Mouse (Mus musculus) left cerebral cortex, adult 8-10 months (tissue): ENCODE measurements at regions not wholly inside any gene's neighbourhood (a gene's known extent, or its start where the extent isn't known, plus 50 kb on each side); places are given as distances from the start of the nearest gene placed in this dataset.
"Not testable (repeated sequence)": the region's sequence is repeated elsewhere in the genome, so short reads cannot be mapped to it uniquely, and the experiment has no call there.

Source experiments
- DNase-seq, 2 experiments: peaks; one replicate each; pipeline ENCODE4 v3.0.0; 2022; ENCODE audit warnings: low spot score in 2 of 2

DNA sequence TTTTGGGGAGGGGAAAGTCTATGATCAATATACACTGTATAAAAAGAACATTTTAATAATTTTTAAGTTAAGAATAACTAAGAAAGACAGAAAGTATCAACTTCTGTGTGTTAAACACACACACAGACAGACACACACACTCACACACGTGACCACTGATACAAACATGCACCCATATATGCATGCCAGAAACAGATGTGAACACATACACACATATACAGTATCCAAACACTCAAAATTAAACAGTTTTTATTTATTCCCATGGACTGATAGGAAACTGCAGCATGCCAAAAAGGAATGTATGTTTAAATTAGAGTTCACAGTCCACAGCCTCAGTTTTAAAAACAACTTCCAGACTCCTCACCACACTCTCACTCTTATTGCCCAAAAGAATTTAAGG is 203.4 kb upstream of the Tbl1x start:
- DNase-seq: no peak

DNA sequence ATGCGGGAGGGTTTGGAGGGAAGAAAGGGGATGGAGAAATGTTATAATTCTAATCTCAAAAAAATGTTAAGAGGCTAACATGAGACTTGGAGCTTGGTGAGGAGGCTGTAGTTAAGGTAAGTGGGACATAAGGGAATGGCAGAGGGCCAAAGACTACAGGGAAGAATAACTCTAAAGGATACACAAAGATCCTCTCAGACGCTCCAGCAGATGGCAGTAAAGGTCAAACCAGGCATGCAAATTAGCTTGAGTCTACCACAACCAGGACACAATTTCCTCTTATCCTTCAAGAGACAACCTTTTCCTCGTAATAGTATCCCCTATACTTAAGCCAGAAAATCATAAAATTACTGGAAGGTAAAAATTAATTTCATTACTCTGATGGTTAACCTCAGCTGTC is 196.4 kb upstream of the Tbl1x start:
- DNase-seq: no peak

DNA sequence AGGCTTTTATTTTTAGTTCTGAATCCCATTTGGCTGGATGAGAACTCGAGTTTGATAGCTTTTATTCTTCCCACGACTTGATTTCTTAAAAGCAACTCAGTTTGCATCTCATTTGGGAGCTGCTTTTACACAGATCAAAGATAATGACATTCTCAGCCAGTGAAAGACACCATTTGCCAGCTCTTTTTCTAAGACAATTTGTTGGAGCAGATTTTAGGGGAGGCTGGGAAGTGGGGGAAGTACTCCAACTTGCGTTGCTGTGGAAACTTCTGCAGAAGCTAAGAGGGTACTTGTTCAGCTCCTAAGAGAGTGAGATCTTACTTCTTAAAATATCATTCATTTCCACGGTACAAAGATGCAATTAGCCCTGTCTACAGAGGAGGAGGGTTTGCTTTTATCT is 187.2 kb upstream of the Tbl1x start:
- DNase-seq: peak in 1 of 2 experiments; percentile 20

DNA sequence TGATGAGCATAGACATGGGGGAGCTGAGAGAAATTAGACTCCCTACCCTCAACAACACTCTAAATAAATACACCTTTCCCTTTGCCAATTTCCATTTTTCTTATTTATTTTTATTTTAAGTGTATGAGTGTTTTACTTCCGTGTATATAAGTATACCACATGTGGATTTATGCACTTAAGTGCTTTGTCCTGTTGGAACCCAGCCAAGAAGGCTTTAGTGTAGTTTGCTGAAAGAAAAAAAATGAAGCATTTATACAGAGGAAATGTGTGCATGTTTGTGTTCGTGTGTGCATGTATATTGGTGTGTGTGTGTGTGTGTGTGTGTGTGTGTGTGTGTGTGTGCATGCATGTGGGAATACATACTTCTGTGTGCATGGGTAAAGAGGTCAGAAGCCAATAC is 157.6 kb upstream of the Tbl1x start:
- DNase-seq: no peak

DNA sequence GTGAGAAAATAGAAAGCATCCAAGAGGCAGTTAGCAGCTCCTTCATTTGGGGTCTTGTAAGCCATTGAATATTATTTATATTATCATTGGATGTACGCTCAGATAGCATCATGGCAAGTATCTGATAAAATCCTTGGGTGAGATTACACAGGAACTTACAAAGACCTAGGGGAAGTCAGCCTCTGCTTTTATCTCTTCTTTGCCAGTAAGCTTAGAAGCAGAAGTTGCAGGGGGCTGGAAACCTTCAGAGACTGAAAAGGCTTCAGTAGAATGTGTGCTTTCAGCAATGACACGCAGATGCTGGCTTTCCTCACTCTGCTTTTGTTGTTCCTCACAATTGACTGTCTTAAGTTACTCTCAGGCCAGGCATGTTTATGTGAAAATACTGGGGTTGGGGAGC is 150.3 kb upstream of the Tbl1x start:
- DNase-seq: no peak

DNA sequence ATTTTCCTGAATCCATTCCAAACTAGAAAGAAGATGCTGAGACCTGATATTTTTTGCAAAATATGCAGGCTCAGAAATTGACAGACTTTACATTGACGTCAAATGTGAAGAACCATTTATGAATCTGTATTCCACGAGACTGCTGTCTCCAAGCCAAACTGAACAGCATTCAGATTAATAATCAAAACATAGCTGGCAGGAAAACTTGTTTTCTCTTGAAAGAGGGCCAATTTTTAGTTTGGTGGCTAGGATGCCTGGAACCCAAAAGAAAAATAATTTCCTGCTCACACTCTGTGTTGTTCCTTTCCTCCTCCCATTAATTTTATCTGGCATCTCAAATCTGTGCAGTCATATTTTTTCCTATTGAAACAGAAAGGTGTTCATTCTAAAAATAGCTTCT is 149.7 kb upstream of the Tbl1x start:
- no peak for DNase-seq

DNA sequence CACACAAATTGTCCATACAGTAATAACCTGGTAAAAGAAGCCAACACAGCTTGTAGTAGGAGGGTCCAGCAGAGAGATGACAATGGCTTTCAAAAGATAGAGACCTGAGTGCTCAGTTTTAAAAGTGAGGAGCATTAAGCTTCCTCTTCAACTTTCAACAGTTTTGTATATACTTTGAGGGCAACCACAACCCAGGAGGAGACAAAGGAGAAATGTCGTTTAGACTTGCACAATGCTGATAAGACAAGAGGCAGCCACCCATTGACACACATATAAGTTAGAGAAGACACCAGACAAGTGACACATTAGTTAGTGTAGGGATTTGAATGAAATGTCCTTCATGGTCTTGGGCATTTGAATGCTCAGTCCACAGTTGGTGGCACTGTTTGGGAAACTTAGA is 147.2 kb upstream of the Tbl1x start:
- DNase-seq: no peak

DNA sequence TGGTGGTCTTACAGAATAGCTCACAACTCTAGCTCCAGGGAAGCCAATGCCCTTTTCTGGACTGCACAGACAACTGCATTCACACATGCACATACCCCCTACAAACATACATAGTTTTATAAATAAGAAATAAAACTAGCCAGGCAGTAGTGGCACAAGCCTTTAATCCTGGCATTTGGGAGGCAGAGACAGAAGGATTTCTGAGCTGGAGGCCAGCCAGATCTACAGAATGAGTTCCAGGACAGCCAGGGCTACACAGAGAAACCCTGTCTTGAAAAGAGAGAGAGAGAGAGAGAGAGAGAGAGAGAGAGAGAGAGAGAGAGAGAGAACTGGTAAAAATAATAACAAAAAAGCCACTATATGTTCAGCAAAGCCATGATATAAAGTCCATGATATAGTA is 143.5 kb upstream of the Tbl1x start:
- no peak for DNase-seq

GRCm38 (mm10) chrX:77387271-77387670 is 123.5 kb upstream of the Tbl1x start:
- no peak for DNase-seq

GRCm38 (mm10) chrX:77391760-77392446 is 118.9 kb upstream of the Tbl1x start:
- DNase-seq: no peak

GRCm38 (mm10) chrX:77406896-77407295 is 103.9 kb upstream of the Tbl1x start:
- DNase-seq: no peak

- no peak for DNase-seq
Observed at GRCm38 (mm10) chrX:77407925-77408324, 102.9 kb upstream of the Tbl1x start.

GRCm38 (mm10) chrX:77409370-77409769 is 101.4 kb upstream of the Tbl1x start:
- peak in 1 of 2 experiments; percentile 19 for DNase-seq

DNA sequence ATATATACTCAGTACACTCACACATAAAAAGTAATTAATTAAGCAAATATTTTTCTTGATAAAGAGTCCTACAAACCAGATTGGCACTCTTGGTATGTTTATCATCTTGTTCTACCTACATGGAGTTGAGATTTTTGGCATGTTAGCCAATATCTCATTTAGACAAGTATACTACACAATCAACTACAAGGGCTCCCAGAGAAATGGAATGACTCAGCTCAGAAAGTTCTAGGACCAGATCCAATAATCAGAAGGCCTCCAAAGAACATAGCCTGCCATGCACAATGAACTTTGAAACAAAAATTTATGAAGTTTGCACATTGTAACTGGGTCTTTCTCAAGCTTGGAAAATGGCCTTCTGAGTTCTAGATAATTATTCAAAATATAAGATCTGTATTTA is 100.0 kb upstream of the Tbl1x start:
- DNase-seq: no peak

- DNase-seq: no peak
Observed at GRCm38 (mm10) chrX:77414156-77414555, 96.7 kb upstream of the Tbl1x start.

DNA sequence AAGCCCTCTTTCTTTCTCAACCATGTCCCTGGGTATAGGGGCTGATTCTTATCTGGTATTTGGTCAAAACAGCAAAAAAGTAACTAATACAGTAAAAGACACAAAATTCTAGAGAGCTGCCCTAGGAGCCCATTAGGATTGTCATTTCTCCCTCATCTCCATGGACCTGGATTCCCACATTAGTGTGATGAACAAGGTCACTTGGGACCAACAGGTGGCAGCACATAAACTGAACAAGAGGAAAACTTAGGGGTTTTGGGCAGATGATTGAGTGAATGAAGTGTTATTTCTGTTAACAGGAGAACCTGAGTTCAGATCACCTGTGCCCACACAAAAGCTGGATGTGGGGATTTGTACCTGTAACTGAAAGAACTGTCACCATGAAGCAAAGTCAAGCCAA is 93.0 kb upstream of the Tbl1x start:
- DNase-seq: no peak

DNA sequence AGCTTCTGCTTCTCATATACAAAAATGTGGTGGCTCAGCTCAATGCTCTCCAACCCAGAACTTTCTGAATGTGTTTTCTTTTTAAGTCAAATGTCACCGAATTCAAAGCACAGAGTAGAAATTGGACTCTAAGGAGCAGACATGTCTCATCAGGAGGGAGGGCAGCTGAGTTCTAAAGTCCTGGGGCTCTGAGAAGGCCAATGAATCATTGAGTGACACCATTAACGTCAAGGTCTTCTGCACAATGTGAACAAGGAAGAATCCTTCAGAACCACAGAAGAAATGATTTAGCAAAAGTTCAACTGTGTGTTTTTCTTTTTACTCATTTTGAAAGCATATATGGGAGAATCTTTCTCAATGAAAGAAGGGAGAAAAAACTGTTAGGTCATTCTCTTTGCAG is 88.6 kb upstream of the Tbl1x start:
- DNase-seq: no peak

GRCm38 (mm10) chrX:77424792-77425727 is 85.8 kb upstream of the Tbl1x start:
- DNase-seq: no peak

GRCm38 (mm10) chrX:77425728-77426102 is 85.1 kb upstream of the Tbl1x start:
- not testable (repeated sequence) for DNase-seq

- not testable (repeated sequence) for DNase-seq
Observed at GRCm38 (mm10) chrX:77426836-77427235, 84.0 kb upstream of the Tbl1x start.

DNA sequence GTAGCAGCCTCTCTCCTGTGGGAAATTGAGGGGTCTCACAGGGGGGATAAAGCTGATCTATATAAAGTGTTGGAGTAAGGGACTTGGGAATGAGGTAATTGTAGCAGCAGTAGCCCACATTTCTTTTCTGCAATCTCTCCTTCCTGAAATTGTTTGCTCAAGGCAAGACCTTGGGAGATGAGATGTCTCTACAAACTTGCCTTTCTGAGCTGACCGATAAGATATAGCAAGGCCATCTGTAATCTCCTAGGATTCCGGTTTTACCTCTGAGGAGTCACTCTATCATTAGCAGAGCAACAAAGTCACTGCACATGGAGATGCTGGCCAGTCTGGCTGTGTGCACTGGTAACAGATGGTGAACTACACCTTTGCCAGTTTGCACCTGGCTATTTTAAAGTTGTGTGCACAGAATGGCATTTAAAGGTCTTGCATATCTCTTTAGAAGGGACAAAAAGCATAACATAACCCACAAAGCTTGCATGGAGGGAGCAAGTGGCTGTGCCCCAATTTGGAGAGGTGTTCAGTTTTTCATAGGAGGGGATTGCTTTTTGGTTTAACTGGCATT is 78.7 kb upstream of the Tbl1x start:
- no peak for DNase-seq
